ENCODE assay signal across 36 mouse cellular contexts in genomic region chr8:94323041-94323440, GRCm38 (mm10). TPM values are rescaled to one million over a fixed set of nuclear protein-coding genes. Genes with fewer than 3 reads are reported as not detected.
DNase-seq lines count a peak whose midpoint lies in the region; ATAC-seq lines count a peak whose summit lies in the region.
"Had no signal": no experiment of that assay in that cellular context is flagged by ENCODE, and none has a peak within 500 bp of the region (broad histone marks: within the 10 kb centered on the region; RNA-seq: fewer than 3 reads in every experiment).

No protein-coding gene starts in this region.

- H3K4me1 ChIP-seq in midbrain, embryonic 11.5 days (ENCODE audit: control insufficient read depth, insufficient read depth, low read length) = no peaks in the 10 kb centered on the region
- no peaks in the 10 kb centered on the region for H3K4me1 ChIP-seq in midbrain, embryonic 10.5 days
- H3K4me1 ChIP-seq: hindbrain, embryonic 12.5 days; intestine, embryonic 15.5 days; liver, embryonic 13.5 days had no signal

- no peak overlapping the region for H3K9ac ChIP-seq in midbrain, embryonic 11.5 days (ENCODE audit: low read length)
- H3K9ac ChIP-seq: heart, embryonic 15.5 days; hindbrain, embryonic 12.5 days; intestine, embryonic 15.5 days; limb, embryonic 15.5 days; liver, embryonic 13.5 days; stomach, embryonic 15.5 days had no signal

- no peak overlapping the region for H3K27ac ChIP-seq in midbrain, embryonic 11.5 days (ENCODE audit: low read depth, low read length)
- no peak overlapping the region for H3K27ac ChIP-seq in midbrain, embryonic 10.5 days (replicated peaks)
- H3K27ac ChIP-seq: heart, embryonic 10.5 days; heart, embryonic 15.5 days; hindbrain, embryonic 12.5 days; hindbrain, postnatal 0 days; intestine, embryonic 15.5 days; limb, embryonic 10.5 days; limb, embryonic 15.5 days; liver, embryonic 13.5 days; stomach, embryonic 15.5 days had no signal

- no peaks in the 10 kb centered on the region for H3K27me3 ChIP-seq in midbrain, embryonic 11.5 days (ENCODE audit: control insufficient read depth, insufficient read depth, low read length)
- H3K27me3 ChIP-seq in midbrain, embryonic 10.5 days (ENCODE audit: low read depth, poor library complexity, severe bottlenecking) = no peaks in the 10 kb centered on the region
- H3K27me3 ChIP-seq: CH12.LX; hindbrain, embryonic 12.5 days; intestine, embryonic 15.5 days; limb, embryonic 15.5 days; liver, embryonic 13.5 days; stomach, embryonic 15.5 days had no signal

- H3K9me3 ChIP-seq in midbrain, embryonic 11.5 days (ENCODE audit: control insufficient read depth, low read length) = no peaks in the 10 kb centered on the region
- H3K9me3 ChIP-seq in midbrain, embryonic 10.5 days (replicated peaks) = no peaks in the 10 kb centered on the region
- H3K9me3 ChIP-seq: heart, embryonic 10.5 days; heart, embryonic 15.5 days; hindbrain, embryonic 12.5 days; intestine, embryonic 15.5 days; limb, embryonic 10.5 days; limb, embryonic 15.5 days; liver, embryonic 13.5 days; stomach, embryonic 15.5 days had no signal

- no peak overlapping the region for H3K4me3 ChIP-seq in midbrain, embryonic 11.5 days (ENCODE audit: low read depth, low read length)
- H3K4me3 ChIP-seq in midbrain, embryonic 10.5 days = no peak overlapping the region
- H3K4me3 ChIP-seq: heart, embryonic 10.5 days; heart, embryonic 15.5 days; hindbrain, embryonic 12.5 days; intestine, embryonic 15.5 days; limb, embryonic 10.5 days; limb, embryonic 15.5 days; liver, embryonic 13.5 days; stomach, embryonic 15.5 days had no signal

- no peak overlapping the region for H3K4me2 ChIP-seq in midbrain, embryonic 11.5 days
- H3K4me2 ChIP-seq: heart, embryonic 15.5 days; hindbrain, embryonic 12.5 days; intestine, embryonic 15.5 days; limb, embryonic 15.5 days; liver, embryonic 13.5 days; stomach, embryonic 15.5 days had no signal

- 89% methylated on average over 6 of the region's 6 CpGs for WGBS in midbrain, embryonic 11.5 days
- 87% methylated on average over 6 of the region's 6 CpGs for WGBS in midbrain, embryonic 10.5 days

- no peaks in the 10 kb centered on the region for H3K36me3 ChIP-seq in midbrain, embryonic 11.5 days (ENCODE audit: control insufficient read depth, insufficient read depth, low read length)
- H3K36me3 ChIP-seq in midbrain, embryonic 10.5 days = 0 out of 2 replicates have a peak, but pooled peaks cover 8% of the 10 kb centered on the region
- H3K36me3 ChIP-seq: heart, embryonic 15.5 days; intestine, embryonic 15.5 days; limb, embryonic 10.5 days; limb, embryonic 15.5 days; liver, embryonic 13.5 days; stomach, embryonic 15.5 days had no signal

- DNase-seq in gastrocnemius, adult 18-20 months (ENCODE audit: low spot score) = peak; percentile 37
- no peak for DNase-seq in gastrocnemius, postnatal 10 days
- DNase-seq in midbrain, embryonic 11.5 days (ENCODE audit: low spot score, missing footprints) = peak; percentile 60
- no peak for DNase-seq in midbrain, embryonic 10.5 days (ENCODE audit: low spot score)
- DNase-seq in 416B (ENCODE audit: low read depth) = peak; percentile 36
- peak; percentile 56 for DNase-seq in fibroblast of lung, adult 2 months (ENCODE audit: low read depth)
- no peak for DNase-seq in heart, adult 18-20 months
- DNase-seq in thymus, postnatal 14 days = no peak
- DNase-seq: adrenal gland, adult 8-10 months; B cell, adult 2 months; cerebellum, adult 8-10 months; cerebellum, postnatal 25 days; heart, postnatal 36 days; kidney, adult 2 months; kidney, postnatal 4 days; liver, embryonic 13.5 days; lung, adult 18-20 months; lung, postnatal 4 days; right cerebral cortex, postnatal 4 days; thymus, postnatal 25 days had no signal

- ATAC-seq in midbrain, embryonic 11.5 days (ENCODE audit: low FRiP score) = no peak
- ATAC-seq: forebrain, embryonic 16.5 days; hindbrain, postnatal 0 days; intestine, embryonic 15.5 days; lung, postnatal 0 days; midbrain, embryonic 16.5 days had no signal

RNA-seq across cellular contexts. Expression of gene Slc12a3, which starts 6.0 kb away (rescaled TPM):
- under 1 TPM in 1 of 2 experiments, not detected in 1; 0.18 TPM for total RNA-seq in gastrocnemius, adult 18-20 months (2021)
- total RNA-seq in gastrocnemius, postnatal 10 days (2021) = not detected
- not detected in 2 replicates for polyA plus RNA-seq in midbrain, embryonic 11.5 days (2014; fragmentation: Nextera tagmentation; extraction: Ambion mirVana)
- polyA plus RNA-seq in midbrain, embryonic 10.5 days (2016; fragmentation: Nextera tagmentation; extraction: Ambion mirVana) = not detected in 2 replicates
- under 1 TPM; 0.12 to 0.41 TPM for total RNA-seq in heart, adult 18-20 months (2021)
- total RNA-seq: granulocyte monocyte progenitor cell, adult 5-6 weeks had no signal
- polyA plus RNA-seq: embryonic facial prominence, embryonic 11.5 days; forebrain, embryonic 11.5 days; hindbrain, embryonic 12.5 days; limb, embryonic 10.5 days; limb, embryonic 15.5 days; liver, embryonic 13.5 days; midbrain, embryonic 16.5 days; neural tube, embryonic 11.5 days had no signal

Comparison
In these comparisons a context has a peak if more than half of its experiments do, and no peak if none do; other contexts are left out.
1. DNase-seq: peak in gastrocnemius, adult 18-20 months (single experiment), midbrain, embryonic 11.5 days (single experiment), 416B (single experiment) and fibroblast of lung, adult 2 months (single experiment); none in gastrocnemius, postnatal 10 days (single experiment), midbrain, embryonic 10.5 days (single experiment), heart, adult 18-20 months (0 of 2) and thymus, postnatal 14 days (single experiment).